Mouse (Mus musculus) liver, postnatal 0 days (tissue): Measurements from ENCODE around the gene Gtsf1. TPM values are rescaled to one million over a fixed set of nuclear protein-coding genes. Genes with fewer than 3 reads are reported as not detected.

Experiments used
- ATAC-seq: fragments of 200-750 bp; cut with Nextera tagmentation; 2 replicates; pipeline ENCODE4 v1.8.0; 2017; ENCODE audit warnings: mild to moderate bottlenecking, moderate library complexity
- DNase-seq: peaks from one replicate; pipeline ENCODE4 v3.0.0-alpha.2; 2016
- H3K27ac ChIP-seq: fragments of 300-500 bp; sonication (generic); 2 replicates; pipeline ENCODE4 v1.5.1; 2014; ENCODE audit warnings: antibody characterized with exemption, moderate library complexity, mild to moderate bottlenecking, low read depth
- H3K27me3 ChIP-seq: fragments of 300-500 bp; sonication (generic); 2 replicates; pipeline ENCODE4 v1.6.1; 2014; ENCODE audit warnings: low read length, control low read depth, mixed read lengths; ENCODE audit not compliant: insufficient read depth
- H3K36me3 ChIP-seq: fragments of 300-500 bp; sonication (generic); replicated peaks from 2 replicates; pipeline ENCODE4 v1.6.1; 2014; ENCODE audit warnings: mild to moderate bottlenecking, control low read depth, low read length, moderate library complexity, mixed read lengths; ENCODE audit not compliant: insufficient read depth
- H3K4me1 ChIP-seq: fragments of 300-500 bp; sonication (generic); 2 replicates; pipeline ENCODE4 v1.6.1; 2014; ENCODE audit warnings: antibody characterized with exemption, mild to moderate bottlenecking, control low read depth; ENCODE audit not compliant: insufficient read depth
- H3K4me2 ChIP-seq: fragments of 300-500 bp; sonication (generic); 2 replicates; pipeline ENCODE4 v1.6.1; 2014; ENCODE audit warnings: low read depth, mild to moderate bottlenecking, low read length, moderate library complexity, mixed read lengths
- H3K4me3 ChIP-seq: fragments of 300-500 bp; sonication (generic); 2 replicates; pipeline ENCODE4 v1.5.1; 2014; ENCODE audit warnings: low read depth, low read length
- H3K9ac ChIP-seq: fragments of 300-500 bp; sonication (generic); replicated peaks from 2 replicates; pipeline ENCODE4 v1.6.1; 2014; ENCODE audit warnings: mild to moderate bottlenecking, moderate library complexity
- H3K9me3 ChIP-seq: fragments of 300-500 bp; sonication (generic); 2 replicates; pipeline ENCODE4 v1.6.1; 2016; ENCODE audit warnings: mild to moderate bottlenecking, control low read depth, low read length, mixed read lengths
- CTCF ChIP-seq: sonication (generic); IDR thresholded peaks from 2 replicates; pipeline ENCODE4 v1.5.1; 2016; ENCODE audit warnings: antibody characterized with exemption, low read depth
- EP300 ChIP-seq: IDR thresholded peaks from 2 replicates; pipeline ENCODE4 v1.6.1; 2016; ENCODE audit warnings: antibody characterized with exemption, low read depth, mild to moderate bottlenecking
- WGBS: fragments of 180-500 bp; shearing (Covaris S2); extraction: QIAGEN DNeasy Blood & Tissue Kit; methylation state at CpG from one replicate; pipeline ENCODE4 v1.1.7; 2014; ENCODE audit not compliant: insufficient replicate concordance; 5-methylcytosine and 5-hydroxymethylcytosine counted together
- polyA plus RNA-seq: library from polyadenylated mRNA; unstranded; fragments of >200 nt; fragmentation: Nextera tagmentation; extraction: Ambion mirVana; gene quantifications from 2 replicates; pipeline ENCODE4 v1.2.1, GENCODE M21; 2015

Gene Gtsf1
- polyA plus RNA-seq, 1 experiment from 2014 or later = not detected

GRCm38 (mm10) chr15:103364761-103365160 lies 65.5 kb downstream of the Gtsf1 start:
- ATAC-seq = no peak
- H3K4me1 ChIP-seq = peaks cover 46% of the 10 kb centered on the region
- peak; percentile 54 for DNase-seq

GRCm38 (mm10) chr15:103363809-103364208 lies 66.5 kb downstream of the Gtsf1 start:
- Histone ChIP-seq H3K4me1 (peaks cover 55% of the 10 kb centered on the region), H3K36me3 (no peaks in the 10 kb centered on the region), H3K4me2 (peak overlapping the region; percentile 85), H3K9me3 (no peaks in the 10 kb centered on the region), H3K27me3 (no peaks in the 10 kb centered on the region), H3K4me3 (no peak overlapping the region), H3K9ac (no peak overlapping the region), H3K27ac (peak overlapping the region; percentile 88)
- ATAC-seq (no peak), DNase-seq (no peak)
- WGBS = 45% methylated on average over 1 of the region's 1 CpGs
- no peak for TF ChIP-seq CTCF
- TF ChIP-seq EP300 = no peak

More at GRCm38 (mm10) chr15:103364761-103365160, 65.5 kb downstream of the Gtsf1 start:
- Histone ChIP-seq H3K4me2 (peak overlapping the region; percentile 85), H3K36me3 (no peaks in the 10 kb centered on the region), H3K9ac (peak overlapping the region; percentile 87), H3K4me3 (peak overlapping the region; percentile 67), H3K27me3 (no peaks in the 10 kb centered on the region), H3K9me3 (no peaks in the 10 kb centered on the region), H3K27ac (peak overlapping the region; percentile 88)
- WGBS = 6% methylated on average over 4 of the region's 4 CpGs
- TF ChIP-seq EP300 (peak; percentile 70; the same call in 1 of the 2 replicates), CTCF (no peak)

GRCm38 (mm10) chr15:103362950-103363349 lies 67.3 kb downstream of the Gtsf1 start:
- WGBS = 36% methylated on average over 3 of the region's 3 CpGs
- H3K9me3 ChIP-seq = no peaks in the 10 kb centered on the region
- H3K4me2 ChIP-seq = peak overlapping the region; percentile 45; the same call in 1 of the 2 replicates
- peak; percentile 58 for ATAC-seq
- H3K27me3 ChIP-seq = no peaks in the 10 kb centered on the region
- no peak for DNase-seq
- H3K4me3 ChIP-seq = no peak overlapping the region
- TF ChIP-seq CTCF = no peak
- 0 out of 2 replicates have a peak, but pooled peaks have one; percentile 3 for TF ChIP-seq EP300
- H3K9ac ChIP-seq = no peak overlapping the region; the same call in 1 of the 2 replicates
- H3K27ac ChIP-seq = peak overlapping the region; percentile 55
- H3K4me1 ChIP-seq = peaks cover 62% of the 10 kb centered on the region
- H3K36me3 ChIP-seq = no peaks in the 10 kb centered on the region

GRCm38 (mm10) chr15:103362333-103362732 lies 67.9 kb downstream of the Gtsf1 start:
- no peaks in the 10 kb centered on the region for H3K9me3 ChIP-seq
- H3K4me1 ChIP-seq = peaks cover 62% of the 10 kb centered on the region
- peak overlapping the region; percentile 45 for H3K4me2 ChIP-seq
- H3K27ac ChIP-seq = peak overlapping the region; percentile 55; the same call in 1 of the 2 replicates
- ATAC-seq (peak; percentile 22), DNase-seq (no peak)
- WGBS = 42% methylated on average over 6 of the region's 7 CpGs
- no peak overlapping the region for H3K4me3 ChIP-seq
- H3K9ac ChIP-seq = no peak overlapping the region; the same call in 1 of the 2 replicates
- no peaks in the 10 kb centered on the region for H3K36me3 ChIP-seq
- TF ChIP-seq EP300 (peak; percentile 88), CTCF (no peak)
- H3K27me3 ChIP-seq = no peaks in the 10 kb centered on the region

- no peak for TF ChIP-seq CTCF
- no peak for TF ChIP-seq EP300
- Histone ChIP-seq H3K27me3 (no peaks in the 10 kb centered on the region), H3K9ac (0 out of 2 replicates have a peak overlapping the region, but pooled peaks have one; percentile 3), H3K4me2 (no peak overlapping the region), H3K4me1 (peaks cover 55% of the 10 kb centered on the region), H3K4me3 (no peak overlapping the region), H3K9me3 (no peaks in the 10 kb centered on the region), H3K36me3 (peaks cover 7% of the 10 kb centered on the region), H3K27ac (peak overlapping the region; percentile 62)
- DNase-seq = no peak
- 30% methylated on average over 1 of the region's 1 CpGs for WGBS
- ATAC-seq = no peak
Measured at GRCm38 (mm10) chr15:103361269-103361668, 69.0 kb downstream of the Gtsf1 start.

GRCm38 (mm10) chr15:103359869-103360602 lies 70.2 kb downstream of the Gtsf1 start:
- Histone ChIP-seq H3K27ac (no peak overlapping the region), H3K9me3 (no peaks in the 10 kb centered on the region), H3K36me3 (peaks cover 18% of the 10 kb centered on the region), H3K4me1 (peaks cover 53% of the 10 kb centered on the region), H3K4me2 (no peak overlapping the region), H3K4me3 (no peak overlapping the region), H3K27me3 (no peaks in the 10 kb centered on the region), H3K9ac (no peak overlapping the region)
- DNase-seq = no peak
- no peak for ATAC-seq
- WGBS = 69% methylated on average over 5 of the region's 5 CpGs
- TF ChIP-seq EP300 = no peak
- no peak for TF ChIP-seq CTCF
